Comparison of ENCODE assay signal across 9 mouse cellular contexts in the genomic region with DNA sequence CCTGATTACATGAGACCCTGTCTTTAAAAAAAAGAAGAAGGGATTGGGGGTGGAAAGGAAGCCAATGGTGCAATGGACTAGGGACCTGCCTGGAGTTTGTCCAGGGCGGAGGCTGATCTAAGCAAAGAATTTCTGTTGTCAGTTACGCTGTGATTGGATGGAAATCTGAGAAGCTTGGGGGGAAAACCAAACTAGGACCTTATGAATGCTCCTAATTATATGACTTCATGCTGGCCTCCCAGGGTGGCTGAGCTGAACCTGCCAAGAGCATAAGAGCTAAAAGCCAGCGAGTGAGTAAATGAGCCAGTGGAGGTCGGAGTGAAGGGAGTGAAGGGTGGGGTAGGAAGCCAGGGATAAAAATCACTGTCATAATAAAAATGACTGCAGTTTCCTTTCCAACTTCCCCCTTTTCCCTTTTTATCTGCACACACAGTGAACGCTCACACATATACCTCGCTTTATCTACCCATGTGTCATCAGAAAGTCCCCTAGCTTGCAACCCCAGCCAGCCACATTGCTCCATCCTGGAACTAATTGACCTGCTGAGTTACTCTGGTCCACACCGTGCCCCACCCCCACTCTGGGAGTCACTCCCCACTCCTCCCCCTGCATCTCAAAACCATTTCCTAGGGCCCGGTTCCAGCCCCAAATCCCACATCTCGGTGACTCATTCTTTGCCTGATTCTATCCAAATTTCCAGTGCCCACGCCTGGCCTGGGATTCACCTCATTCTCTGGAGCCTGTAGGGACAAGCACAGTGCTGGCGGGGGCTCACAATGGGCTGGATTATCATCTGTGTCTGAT. TPM values are rescaled to one million over a fixed set of nuclear protein-coding genes. Genes with fewer than 3 reads are reported as not detected.
DNase-seq lines count a peak whose midpoint lies in the region; ATAC-seq and TF ChIP-seq lines count a peak whose summit lies in the region.
"Had no signal": no experiment of that assay in that cellular context is flagged by ENCODE, and none has a peak within 500 bp of the region (broad histone marks: within the 10 kb centered on the region; RNA-seq: fewer than 3 reads in every experiment).

No protein-coding gene starts in this region.

- no peak overlapping the region for H3K4me3 ChIP-seq in embryonic facial prominence, embryonic 10.5 days
- no peak overlapping the region for H3K4me3 ChIP-seq in forebrain, postnatal 0 days (ENCODE audit: low read depth, low read length)
- H3K4me3 ChIP-seq: hindbrain, embryonic 15.5 days had no signal

- H3K4me2 ChIP-seq in forebrain, postnatal 0 days (ENCODE audit: low read depth) = no peak overlapping the region
- H3K4me2 ChIP-seq: hindbrain, embryonic 15.5 days had no signal

- peaks cover 49% of the 10 kb centered on the region for H3K4me1 ChIP-seq in embryonic facial prominence, embryonic 10.5 days
- no peaks in the 10 kb centered on the region; the same call in none of the 2 replicates for H3K4me1 ChIP-seq in forebrain, postnatal 0 days (ENCODE audit: insufficient read depth)

- H3K9me3 ChIP-seq in embryonic facial prominence, embryonic 10.5 days = no peaks in the 10 kb centered on the region
- H3K9me3 ChIP-seq in forebrain, postnatal 0 days (ENCODE audit: low read length) = no peaks in the 10 kb centered on the region
- H3K9me3 ChIP-seq: hindbrain, embryonic 15.5 days had no signal

- 61% methylated on average over 11 of the region's 11 CpGs for WGBS in embryonic facial prominence, embryonic 10.5 days
- 49% methylated on average over 11 of the region's 11 CpGs for WGBS in forebrain, postnatal 0 days

- intact Hi-C loops in heart, postnatal 10 days (cut with DNase I) = no loop called here

- peak; percentile 24 for DNase-seq in embryo, embryonic 10.5 days (ENCODE audit: low spot score)
- no peak for DNase-seq in embryo, embryonic 10 days (ENCODE audit: low spot score)
- peak; percentile 97 for DNase-seq in 3T3-L1 (ENCODE audit: low read depth, low spot score)
- peak; percentile 39 for DNase-seq in embryonic facial prominence, embryonic 10.5 days (ENCODE audit: low spot score)
- peak; percentile 67 to 68 for DNase-seq in heart, postnatal 10 days
- peak; percentile 41 to 44 for DNase-seq in right cerebral cortex, postnatal 36 days (ENCODE audit: low spot score in 2 of 2)
- DNase-seq in forebrain, postnatal 0 days = no peak
- DNase-seq in spleen, postnatal 14 days (ENCODE audit: low spot score in 2 of 2) = no peak

- H3K36me3 ChIP-seq in embryonic facial prominence, embryonic 10.5 days (replicated peaks) = no peaks in the 10 kb centered on the region
- no peaks in the 10 kb centered on the region for H3K36me3 ChIP-seq in forebrain, postnatal 0 days (ENCODE audit: insufficient read depth)
- H3K36me3 ChIP-seq: hindbrain, embryonic 15.5 days had no signal

- TF ChIP-seq CTCF in forebrain, postnatal 0 days (IDR thresholded peaks at IDR 0.05; ENCODE audit: low read depth) = no peak

- H3K9ac ChIP-seq in forebrain, postnatal 0 days = no peak overlapping the region
- H3K9ac ChIP-seq: hindbrain, embryonic 15.5 days had no signal

- peaks cover 13% of the 10 kb centered on the region for H3K27me3 ChIP-seq in embryonic facial prominence, embryonic 10.5 days (replicated peaks; ENCODE audit: low read depth, poor library complexity, severe bottlenecking)
- no peaks in the 10 kb centered on the region for H3K27me3 ChIP-seq in forebrain, postnatal 0 days (ENCODE audit: insufficient read depth, low read length)
- H3K27me3 ChIP-seq: hindbrain, embryonic 15.5 days had no signal

- H3K27ac ChIP-seq in embryonic facial prominence, embryonic 10.5 days (replicated peaks) = peak overlapping the region; percentile 67
- H3K27ac ChIP-seq in forebrain, postnatal 0 days (ENCODE audit: low read depth, low read length) = no peak overlapping the region
- H3K27ac ChIP-seq: hindbrain, embryonic 15.5 days had no signal

- no peak for ATAC-seq in forebrain, postnatal 0 days

RNA-seq across cellular contexts. Expression of gene Dnaic2, which starts 2.2 kb away (rescaled TPM):
- 1.7 and 1.8 TPM in 2 replicates for polyA plus RNA-seq in embryonic facial prominence, embryonic 10.5 days (2016; fragmentation: Nextera tagmentation; extraction: Ambion mirVana)
- under 1 TPM; 0.55 to 0.57 TPM for total RNA-seq in heart, postnatal 10 days (2021)
- 4.7 and 8.9 TPM in 2 replicates for total RNA-seq in forebrain, postnatal 0 days (2014; rRNA removed)
- 3.1 and 4.4 TPM in 2 replicates for polyA plus RNA-seq in forebrain, postnatal 0 days (2015; fragmentation: Nextera tagmentation; extraction: Ambion mirVana)

RNA-seq across cellular contexts. Expression of gene Kif19a, which starts 40.2 kb away (rescaled TPM):
- 1.3 and 2.0 TPM in 2 replicates for polyA plus RNA-seq in embryonic facial prominence, embryonic 10.5 days (2016; fragmentation: Nextera tagmentation; extraction: Ambion mirVana)
- under 1 TPM; 0.24 to 0.47 TPM for total RNA-seq in heart, postnatal 10 days (2021)
- 3.2 TPM in 2 replicates for total RNA-seq in forebrain, postnatal 0 days (2014; rRNA removed)
- 0.57 and 0.79 TPM in 2 replicates for polyA plus RNA-seq in forebrain, postnatal 0 days (2015; fragmentation: Nextera tagmentation; extraction: Ambion mirVana)

RNA-seq across cellular contexts. Expression of gene Ttyh2, which starts 49.8 kb away (rescaled TPM):
- polyA plus RNA-seq in embryonic facial prominence, embryonic 10.5 days (2016; fragmentation: Nextera tagmentation; extraction: Ambion mirVana) = 14.9 and 16.1 TPM in 2 replicates
- total RNA-seq in heart, postnatal 10 days (2021) = 10 to 100 TPM; 25.2 to 26.3 TPM
- total RNA-seq in forebrain, postnatal 0 days (2014; rRNA removed) = 26.6 and 29.9 TPM in 2 replicates
- 24.4 and 26.4 TPM in 2 replicates for polyA plus RNA-seq in forebrain, postnatal 0 days (2015; fragmentation: Nextera tagmentation; extraction: Ambion mirVana)

RNA-seq across cellular contexts. Expression of gene Rpl38, which starts 56.7 kb away (rescaled TPM):
- polyA plus RNA-seq in embryonic facial prominence, embryonic 10.5 days (2016; fragmentation: Nextera tagmentation; extraction: Ambion mirVana) = 1,047 and 1,098 TPM in 2 replicates
- total RNA-seq in heart, postnatal 10 days (2021) = 100 to 1,000 TPM; 771 to 825 TPM
- 1,173 and 2,728 TPM in 2 replicates for total RNA-seq in forebrain, postnatal 0 days (2014; rRNA removed)
- 1,003 and 1,434 TPM in 2 replicates for polyA plus RNA-seq in forebrain, postnatal 0 days (2015; fragmentation: Nextera tagmentation; extraction: Ambion mirVana)

Comparison
In these comparisons a context has a peak if more than half of its experiments do, and no peak if none do; other contexts are left out.
1. DNase-seq: peak in embryo, embryonic 10.5 days (single experiment), 3T3-L1 (single experiment), embryonic facial prominence, embryonic 10.5 days (single experiment), heart, postnatal 10 days (2 of 2) and right cerebral cortex, postnatal 36 days (2 of 2); none in embryo, embryonic 10 days (single experiment), forebrain, postnatal 0 days (single experiment) and spleen, postnatal 14 days (0 of 2).